Mouse (Mus musculus) hematopoietic stem cell, adult 5-6 weeks (primary cell): ENCODE measurements around the gene C330021F23Rik. TPM values are rescaled to one million over a fixed set of nuclear protein-coding genes. Genes with fewer than 3 reads are reported as not detected.

ENCODE experiments used
- ATAC-seq, 2 experiments: fragments of 125-278 bp in 1 of 2; replicated peaks in 1 of 2; 2 replicates each; pipeline ENCODE4 v1.8.0; 2016 to 2017; ENCODE audit warnings: inconsistent platforms in 2 of 2, mild to moderate bottlenecking in 2 of 2, moderate number of reproducible peaks in 2 of 2, low read depth in 1 of 2, moderate TSS enrichment in 1 of 2; ENCODE audit not compliant: low FRiP score in 2 of 2, poor library complexity in 2 of 2, severe bottlenecking in 2 of 2, insufficient read depth in 1 of 2, low TSS enrichment in 1 of 2
- total RNA-seq: library from RNA; stranded (forward); fragments of 172-1452, 232-1000 nt; gene quantifications from 2 replicates; pipeline ENCODE4 v1.2.3, GENCODE M21; 2017

C330021F23Rik gene
- total RNA-seq, 1 experiment from 2014 or later: 2.0 TPM

GRCm38 (mm10) chr8:3622119-3622518, 54.3 kb downstream of the C330021F23Rik start:
- no peak for ATAC-seq

- no peak for ATAC-seq
Observed at GRCm38 (mm10) chr8:3625445-3625844, 57.7 kb downstream of the C330021F23Rik start, which contains the start of gene Pcp2. TSS of gene Pcp2 (minus strand) at chr8:3625545.

GRCm38 (mm10) chr8:3626971-3627370, 59.2 kb downstream of the C330021F23Rik start:
- peak in 1 of 2 experiments; percentile 18; a peak in 2 of 4 replicates for ATAC-seq

- ATAC-seq: peak in 1 of 2 experiments; percentile 25; a peak in 1 of 4 replicates
Observed at GRCm38 (mm10) chr8:3628014-3628413, 60.2 kb downstream of the C330021F23Rik start.

- peak; percentile 90 to 91 for ATAC-seq
Observed at GRCm38 (mm10) chr8:3630647-3631477, 63.1 kb downstream of the C330021F23Rik start, which contains the start of gene Stxbp2. TSS of gene Stxbp2 (plus strand) at chr8:3630955.

- ATAC-seq: peak; percentile 30 to 54; a peak in 3 of 4 replicates
Observed at GRCm38 (mm10) chr8:3631478-3631875, 63.7 kb downstream of the C330021F23Rik start.

Other genes with a start within 250 kb of the C330021F23Rik start
- 40.1 and 40.4 TPM in 2 replicates for gene A430078G23Rik, start 214.6 kb upstream of the C330021F23Rik start, total RNA-seq
- gene Arhgef18, start 175.0 kb upstream of the C330021F23Rik start, total RNA-seq: 39.8 and 51.0 TPM in 2 replicates
- 0.84 and 4.1 TPM in 2 replicates for gene Pex11g, start 100.3 kb upstream of the C330021F23Rik start, total RNA-seq
- not detected in 2 replicates for gene Tex45, start 97.1 kb upstream of the C330021F23Rik start, total RNA-seq
- gene Zfp358, start 74.9 kb upstream of the C330021F23Rik start, total RNA-seq: 10.6 and 11.6 TPM in 2 replicates
- gene Mcoln1, start 67.5 kb upstream of the C330021F23Rik start, total RNA-seq: 29.8 and 40.4 TPM in 2 replicates
- gene Pnpla6, start 52.6 kb upstream of the C330021F23Rik start, total RNA-seq: 26.4 and 34.5 TPM in 2 replicates
- 3.9 TPM in 2 replicates for gene Camsap3, start 19.3 kb downstream of the C330021F23Rik start, total RNA-seq
- gene Xab2, start 53.3 kb downstream of the C330021F23Rik start, total RNA-seq: 56.6 and 75.0 TPM in 2 replicates
- gene Pet100, start 53.6 kb downstream of the C330021F23Rik start, total RNA-seq: 209 and 215 TPM in 2 replicates
- gene Pcp2, start 57.6 kb downstream of the C330021F23Rik start, total RNA-seq: not detected in 2 replicates
- gene Stxbp2, start 63.0 kb downstream of the C330021F23Rik start, total RNA-seq: 121 and 152 TPM in 2 replicates
- gene Retn, start 87.8 kb downstream of the C330021F23Rik start, total RNA-seq: not detected in 2 replicates
- 12.9 and 27.0 TPM in 2 replicates for gene Mcemp1, start 97.8 kb downstream of the C330021F23Rik start, total RNA-seq
- 5.3 TPM in 1 of 2 replicates, not detected in the other for gene Fcor, start 104.4 kb downstream of the C330021F23Rik start, total RNA-seq
- gene Trappc5, start 108.3 kb downstream of the C330021F23Rik start, total RNA-seq: 48.3 and 61.2 TPM in 2 replicates
- 1.1 TPM in 1 of 2 replicates, not detected in the other for gene Fcer2a, start 126.2 kb downstream of the C330021F23Rik start, total RNA-seq
- 0.81 TPM in 1 of 2 replicates, not detected in the other for gene Clec4g, start 152.7 kb downstream of the C330021F23Rik start, total RNA-seq
- gene Cd209a, start 181.0 kb downstream of the C330021F23Rik start, total RNA-seq: 1.7 and 1.8 TPM in 2 replicates